Mouse (Mus musculus) hindlimb bud, embryonic 11.5 days (tissue): ENCODE results near the gene Ly75.

ENCODE experiments used
- DNase-seq: peaks from one replicate; pipeline ENCODE4 v3.0.0-alpha.2; 2012; ENCODE audit warnings: low read depth, low spot score; ENCODE audit errors: extremely low spot score

The Ly75 gene

GRCm38 (mm10) chr2:60253506-60253905 is 129.6 kb downstream of the Ly75 start:
- DNase-seq, result no peak

DNA sequence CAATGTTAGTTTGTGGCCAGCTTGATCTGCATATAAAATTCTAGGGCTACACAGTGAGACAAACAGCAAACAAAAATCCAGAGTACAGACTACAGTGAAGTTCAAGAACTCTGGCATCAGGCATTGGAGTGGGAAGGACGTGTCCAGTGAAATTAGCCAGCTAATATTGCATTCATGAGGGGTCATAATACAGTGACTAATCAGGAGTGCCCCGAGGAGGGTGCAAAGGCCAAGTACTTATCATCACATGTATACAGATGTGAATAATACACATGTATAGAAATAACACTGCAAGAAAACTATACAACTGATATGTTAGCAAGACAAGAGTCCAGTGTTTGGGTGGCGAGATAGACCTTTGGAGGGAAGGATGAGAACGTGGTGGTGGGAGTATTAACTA is 130.3 kb downstream of the Ly75 start:
- DNase-seq, result no peak
